Mouse (Mus musculus): ENCODE measurements at regions not wholly inside any gene's neighbourhood (a gene's known extent, or its start where the extent isn't known, plus 50 kb on each side); places are given as distances from the start of the nearest gene placed in this dataset.

GRCm38 (mm10) chr17:79509957-79510710 is 101.5 kb upstream of the Rmdn2 start:
- no peak for TF ChIP-seq CTCF (IDR thresholded peaks at IDR 0.05; ENCODE audit: extremely low read depth, insufficient read length, insufficient replicate concordance, low read depth, low read length)
- no peak for TF ChIP-seq POLR2A (IDR thresholded peaks at IDR 0.05; ENCODE audit: low read depth, low read length)

Measured in small intestine, adult 2 months (tissue).